Mouse (Mus musculus): Measurements from ENCODE around the gene 1700067K01Rik. TPM values are rescaled to one million over a fixed set of nuclear protein-coding genes. Genes with fewer than 3 reads are reported as not detected.

Gene 1700067K01Rik
- total RNA-seq, 2 experiments from 2014 or later = not detected

GRCm38 (mm10) chr8:84046505-84046904 is 45.2 kb downstream of the 1700067K01Rik start:
- DNase-seq (ENCODE audit: low spot score) = no peak

- no peak for DNase-seq (ENCODE audit: low spot score)
These were observed 46.9 kb downstream of the 1700067K01Rik start for GRCm38 (mm10) chr8:84048171-84048570.

GRCm38 (mm10) chr8:84052746-84053145 is 51.4 kb downstream of the 1700067K01Rik start:
- no peak for DNase-seq (ENCODE audit: low spot score)

- no peak for DNase-seq (ENCODE audit: low spot score)
These were observed 51.9 kb downstream of the 1700067K01Rik start for GRCm38 (mm10) chr8:84053229-84053628.

Small RNA genes within 50 kb of the gene (microRNA-seq; reads per million reads assigned to microRNA genes)
- gene Mir1199 = 97.2 reads per million, percentile 59 among the genes with 10 or more reads in this experiment
- 32.4 reads per million, percentile 44 among the genes with 10 or more reads in this experiment for gene Mir8111

Other genes starting within 250 kb of the 1700067K01Rik start
- 10 to 100 TPM; 14.1 to 17.2 TPM for gene Adgrl1, start 101.4 kb upstream of the 1700067K01Rik start, total RNA-seq (2021)
- under 1 TPM; 0.57 to 0.75 TPM for gene Gm10644, start 46.3 kb upstream of the 1700067K01Rik start, total RNA-seq (2021)
- gene Asf1b, start 46.0 kb upstream of the 1700067K01Rik start, total RNA-seq (2021) = under 1 TPM; 0.24 to 0.32 TPM
- 100 to 1,000 TPM; 155 to 157 TPM for gene Prkaca, start 28.5 kb upstream of the 1700067K01Rik start, total RNA-seq (2021)
- gene Samd1, start 3.8 kb upstream of the 1700067K01Rik start, total RNA-seq (2021) = 10 to 100 TPM; 12.3 to 16.9 TPM
- gene 2210011C24Rik, start 10.7 kb downstream of the 1700067K01Rik start, total RNA-seq (2021) = 1 to 10 TPM; 2.0 to 2.4 TPM
- under 1 TPM; 0.09 to 0.11 TPM for gene Palm3, start 20.0 kb downstream of the 1700067K01Rik start, total RNA-seq (2021)
- gene Il27ra, start 41.1 kb downstream of the 1700067K01Rik start, total RNA-seq (2021) = under 1 TPM; 0.37 to 0.66 TPM
- gene Rln3, start 43.5 kb downstream of the 1700067K01Rik start, total RNA-seq (2021) = not detected
- gene Gm10643, start 63.6 kb downstream of the 1700067K01Rik start, total RNA-seq (2021) = 1 to 10 TPM; 1.2 TPM
- gene Rfx1, start 65.3 kb downstream of the 1700067K01Rik start, total RNA-seq (2021) = 1 to 10 TPM; 4.6 to 4.8 TPM
- gene Dcaf15, start 103.3 kb downstream of the 1700067K01Rik start, total RNA-seq (2021) = 1 to 10 TPM; 4.8 to 4.9 TPM
- gene Podnl1, start 124.5 kb downstream of the 1700067K01Rik start, total RNA-seq (2021) = not detected
- gene Cc2d1a, start 146.4 kb downstream of the 1700067K01Rik start, total RNA-seq (2021) = 10 to 100 TPM; 15.8 to 16.3 TPM
- gene 4930432K21Rik, start 146.5 kb downstream of the 1700067K01Rik start, total RNA-seq (2021) = under 1 TPM; 0.31 to 0.57 TPM
- gene Nanos3, start 183.7 kb downstream of the 1700067K01Rik start, total RNA-seq (2021) = under 1 TPM in 1 of 2 experiments, not detected in 1; 0.82 TPM
- gene Zswim4, start 235.6 kb downstream of the 1700067K01Rik start, total RNA-seq (2021) = 1 to 10 TPM; 6.6 to 7.2 TPM
- gene D8Ertd738e, start 248.2 kb downstream of the 1700067K01Rik start, total RNA-seq (2021) = 100 to 1,000 TPM; 185 to 187 TPM

Data from gastrocnemius, adult 18-20 months (tissue).